Comparison of ENCODE assay signal across 10 mouse cellular contexts in genomic region chr16:4602189-4602588, GRCm38 (mm10). TPM values are rescaled to one million over a fixed set of nuclear protein-coding genes. Genes with fewer than 3 reads are reported as not detected.
A peak's percentile ranks its signal among the peaks of the same experiment; 100 is the strongest.
DNase-seq lines count a peak whose midpoint lies in the region; ATAC-seq and TF ChIP-seq lines count a peak whose summit lies in the region.
"Had no signal": no experiment of that assay in that cellular context is flagged by ENCODE, and none has a peak within 500 bp of the region (broad histone marks: within the 10 kb centered on the region; RNA-seq: fewer than 3 reads in every experiment).

No protein-coding gene starts in this region.

- no peak overlapping the region for H3K9ac ChIP-seq in hindbrain, postnatal 0 days (replicated peaks; ENCODE audit: low read length)
- peak overlapping the region; percentile 20 for H3K9ac ChIP-seq in embryonic facial prominence, embryonic 12.5 days
- H3K9ac ChIP-seq in liver, embryonic 15.5 days: no peak overlapping the region

- peaks cover 100% of the 10 kb centered on the region for H3K4me1 ChIP-seq in hindbrain, embryonic 10.5 days (replicated peaks)
- H3K4me1 ChIP-seq in hindbrain, postnatal 0 days (ENCODE audit: insufficient read depth, low read length): peaks cover 43% of the 10 kb centered on the region
- H3K4me1 ChIP-seq in embryonic facial prominence, embryonic 12.5 days: peaks cover 97% of the 10 kb centered on the region
- H3K4me1 ChIP-seq in liver, embryonic 15.5 days (replicated peaks): peaks cover 71% of the 10 kb centered on the region
- peaks cover 5% of the 10 kb centered on the region for H3K4me1 ChIP-seq in cerebellum, adult 2 months (ENCODE audit: control insufficient read depth, insufficient read depth, low read length)

- no peak overlapping the region for H3K4me2 ChIP-seq in hindbrain, postnatal 0 days (ENCODE audit: low read depth, low read length)
- H3K4me2 ChIP-seq in embryonic facial prominence, embryonic 12.5 days (replicated peaks): no peak overlapping the region
- H3K4me2 ChIP-seq in liver, embryonic 15.5 days: peak overlapping the region; percentile 2; the same call in 1 of the 2 replicates

- peak overlapping the region; percentile 30; the same call in 1 of the 2 replicates for H3K4me3 ChIP-seq in hindbrain, embryonic 10.5 days
- no peak overlapping the region for H3K4me3 ChIP-seq in hindbrain, postnatal 0 days (ENCODE audit: low read length)
- no peak overlapping the region for H3K4me3 ChIP-seq in embryonic facial prominence, embryonic 12.5 days
- no peak overlapping the region for H3K4me3 ChIP-seq in liver, embryonic 15.5 days (replicated peaks)
- no peak overlapping the region for H3K4me3 ChIP-seq in cerebellum, adult 2 months (replicated peaks; ENCODE audit: insufficient read depth, low read depth, low read length)

- no peaks in the 10 kb centered on the region for H3K9me3 ChIP-seq in hindbrain, embryonic 10.5 days
- no peaks in the 10 kb centered on the region for H3K9me3 ChIP-seq in hindbrain, postnatal 0 days (ENCODE audit: low read length)
- H3K9me3 ChIP-seq in embryonic facial prominence, embryonic 12.5 days: no peaks in the 10 kb centered on the region
- H3K9me3 ChIP-seq in liver, embryonic 15.5 days (replicated peaks): no peaks in the 10 kb centered on the region

- WGBS in hindbrain, embryonic 10.5 days: 8% methylated on average over 3 of the region's 3 CpGs
- WGBS in hindbrain, postnatal 0 days: 8% methylated on average over 3 of the region's 3 CpGs
- WGBS in embryonic facial prominence, embryonic 12.5 days: 28% methylated on average over 3 of the region's 3 CpGs
- 27% methylated on average over 3 of the region's 3 CpGs for WGBS in liver, embryonic 15.5 days (ENCODE audit: insufficient replicate concordance)
- 34% methylated on average over 3 of the region's 3 CpGs for WGBS in cerebellum, adult 2 months

- no peak for ATAC-seq in hindbrain, postnatal 0 days
- no peak for ATAC-seq in embryonic facial prominence, embryonic 12.5 days (ENCODE audit: insufficient number of reproducible peaks, insufficient read depth, low FRiP score, low TSS enrichment)
- peak; percentile 35; the same call in 1 of the 2 replicates for ATAC-seq in liver, embryonic 15.5 days (ENCODE audit: insufficient read depth)

- DNase-seq in hindbrain, embryonic 10.5 days (ENCODE audit: low spot score): no peak
- DNase-seq in hindbrain, postnatal 0 days (ENCODE audit: low spot score): no peak
- DNase-seq in kidney, adult 18-20 months: peak; percentile 88
- DNase-seq in left cerebral cortex, adult 8-10 months (ENCODE audit: low spot score in 2 of 2): no peak
- no peak for DNase-seq in frontal cortex, postnatal 10 days (ENCODE audit: low spot score in 2 of 2)
- DNase-seq in cerebellum, adult 2 months: no peak
- DNase-seq: cerebellum, adult 9-11 months had no signal

- peak overlapping the region; percentile 84 for H3K27ac ChIP-seq in hindbrain, embryonic 10.5 days
- H3K27ac ChIP-seq in hindbrain, postnatal 0 days: no peak overlapping the region
- H3K27ac ChIP-seq in embryonic facial prominence, embryonic 12.5 days: peak overlapping the region; percentile 78
- peak overlapping the region; percentile 29; the same call in 1 of the 2 replicates for H3K27ac ChIP-seq in liver, embryonic 15.5 days (replicated peaks)
- H3K27ac ChIP-seq in cerebellum, adult 2 months (ENCODE audit: insufficient read depth, low read length): no peak overlapping the region

- no peak for TF ChIP-seq POLR2A in cerebellum, adult 2 months (IDR thresholded peaks at IDR 0.05; ENCODE audit: borderline replicate concordance, insufficient read depth, low read length)

- no peak for TF ChIP-seq CTCF in hindbrain, postnatal 0 days (IDR thresholded peaks at IDR 0.05; ENCODE audit: low read depth)
- no peak for TF ChIP-seq CTCF in cerebellum, adult 2 months (IDR thresholded peaks at IDR 0.05; ENCODE audit: borderline replicate concordance, insufficient read depth, low read depth, low read length)

- no peaks in the 10 kb centered on the region for H3K27me3 ChIP-seq in hindbrain, embryonic 10.5 days (ENCODE audit: insufficient read depth, poor library complexity, severe bottlenecking)
- no peaks in the 10 kb centered on the region for H3K27me3 ChIP-seq in hindbrain, postnatal 0 days (ENCODE audit: insufficient read depth, low read length)
- H3K27me3 ChIP-seq in embryonic facial prominence, embryonic 12.5 days: no peaks in the 10 kb centered on the region
- H3K27me3 ChIP-seq in liver, embryonic 15.5 days: peaks cover 8% of the 10 kb centered on the region; the same call in 1 of the 2 replicates
- H3K27me3 ChIP-seq in cerebellum, adult 2 months (ENCODE audit: control insufficient read depth, insufficient read depth, low read length): no peaks in the 10 kb centered on the region
- H3K27me3 ChIP-seq: Patski had no signal

- H3K36me3 ChIP-seq in hindbrain, embryonic 10.5 days: peaks cover 2% of the 10 kb centered on the region; the same call in 1 of the 2 replicates
- H3K36me3 ChIP-seq in hindbrain, postnatal 0 days (ENCODE audit: insufficient read depth, low read length): no peaks in the 10 kb centered on the region
- no peaks in the 10 kb centered on the region for H3K36me3 ChIP-seq in embryonic facial prominence, embryonic 12.5 days
- H3K36me3 ChIP-seq in liver, embryonic 15.5 days (replicated peaks): no peaks in the 10 kb centered on the region

RNA-seq across cellular contexts. Expression of gene Glis2, which starts 7.7 kb away (rescaled TPM):
- 27.3 and 27.9 TPM in 2 replicates for polyA plus RNA-seq in hindbrain, embryonic 10.5 days (2016; fragmentation: Nextera tagmentation; extraction: Ambion mirVana)
- total RNA-seq in hindbrain, postnatal 0 days (2014; rRNA removed): 25.8 and 28.2 TPM in 2 replicates
- 12.0 and 12.5 TPM in 2 replicates for polyA plus RNA-seq in hindbrain, postnatal 0 days (2015; fragmentation: Nextera tagmentation; extraction: Ambion mirVana)
- polyA plus RNA-seq in embryonic facial prominence, embryonic 12.5 days (2016; fragmentation: Nextera tagmentation; extraction: Ambion mirVana): 33.0 and 33.4 TPM in 2 replicates
- 2.0 and 2.3 TPM in 2 replicates for polyA plus RNA-seq in liver, embryonic 15.5 days (2015; fragmentation: Nextera tagmentation; extraction: Ambion mirVana)
- total RNA-seq in left cerebral cortex, adult 8-10 months (2022): 10 to 100 TPM; 11.1 to 20.7 (median 16.6) TPM
- polyA plus RNA-seq in cerebellum, adult 2 months (2012; rRNA removed): 16.0 and 19.5 TPM in 2 replicates

RNA-seq across cellular contexts. Expression of gene Pam16, which starts 22.6 kb away (rescaled TPM):
- polyA plus RNA-seq in hindbrain, embryonic 10.5 days (2016; fragmentation: Nextera tagmentation; extraction: Ambion mirVana): 88.0 and 131 TPM in 2 replicates
- 25.4 and 88.3 TPM in 2 replicates for total RNA-seq in hindbrain, postnatal 0 days (2014; rRNA removed)
- polyA plus RNA-seq in hindbrain, postnatal 0 days (2015; fragmentation: Nextera tagmentation; extraction: Ambion mirVana): 135 and 140 TPM in 2 replicates
- 96.4 and 104 TPM in 2 replicates for polyA plus RNA-seq in embryonic facial prominence, embryonic 12.5 days (2016; fragmentation: Nextera tagmentation; extraction: Ambion mirVana)
- 41.1 and 53.2 TPM in 2 replicates for polyA plus RNA-seq in liver, embryonic 15.5 days (2015; fragmentation: Nextera tagmentation; extraction: Ambion mirVana)
- total RNA-seq in left cerebral cortex, adult 8-10 months (2022): 10 to 100 TPM; 79.9 to 99.6 (median 92.2) TPM
- 121 and 132 TPM in 2 replicates for polyA plus RNA-seq in cerebellum, adult 2 months (2012; rRNA removed)

RNA-seq across cellular contexts. Expression of gene Vasn, which starts 37.6 kb away (rescaled TPM):
- polyA plus RNA-seq in hindbrain, embryonic 10.5 days (2016; fragmentation: Nextera tagmentation; extraction: Ambion mirVana): 10.3 and 12.6 TPM in 2 replicates
- 18.4 and 18.8 TPM in 2 replicates for total RNA-seq in hindbrain, postnatal 0 days (2014; rRNA removed)
- polyA plus RNA-seq in hindbrain, postnatal 0 days (2015; fragmentation: Nextera tagmentation; extraction: Ambion mirVana): 6.1 and 7.3 TPM in 2 replicates
- polyA plus RNA-seq in embryonic facial prominence, embryonic 12.5 days (2016; fragmentation: Nextera tagmentation; extraction: Ambion mirVana): 23.4 and 24.1 TPM in 2 replicates
- 2.4 and 2.8 TPM in 2 replicates for polyA plus RNA-seq in liver, embryonic 15.5 days (2015; fragmentation: Nextera tagmentation; extraction: Ambion mirVana)
- total RNA-seq in left cerebral cortex, adult 8-10 months (2022): 10 to 100 TPM in 2 of 4 experiments, 1 to 10 TPM in 2; 8.5 to 10.4 (median 9.9) TPM
- 6.4 and 6.5 TPM in 2 replicates for polyA plus RNA-seq in cerebellum, adult 2 months (2012; rRNA removed)

RNA-seq across cellular contexts. Expression of gene Dnaja3, which starts 37.6 kb away (rescaled TPM):
- polyA plus RNA-seq in hindbrain, embryonic 10.5 days (2016; fragmentation: Nextera tagmentation; extraction: Ambion mirVana): 60.7 and 62.7 TPM in 2 replicates
- 49.6 and 50.6 TPM in 2 replicates for total RNA-seq in hindbrain, postnatal 0 days (2014; rRNA removed)
- polyA plus RNA-seq in hindbrain, postnatal 0 days (2015; fragmentation: Nextera tagmentation; extraction: Ambion mirVana): 52.9 and 54.3 TPM in 2 replicates
- 57.1 and 59.8 TPM in 2 replicates for polyA plus RNA-seq in embryonic facial prominence, embryonic 12.5 days (2016; fragmentation: Nextera tagmentation; extraction: Ambion mirVana)
- 45.7 and 50.1 TPM in 2 replicates for polyA plus RNA-seq in liver, embryonic 15.5 days (2015; fragmentation: Nextera tagmentation; extraction: Ambion mirVana)
- total RNA-seq in left cerebral cortex, adult 8-10 months (2022): 10 to 100 TPM; 63.0 to 66.1 (median 65.1) TPM
- 60.6 and 64.0 TPM in 2 replicates for polyA plus RNA-seq in cerebellum, adult 2 months (2012; rRNA removed)

RNA-seq across cellular contexts. Expression of gene Tfap4, which starts 42.5 kb away (rescaled TPM):
- polyA plus RNA-seq in hindbrain, embryonic 10.5 days (2016; fragmentation: Nextera tagmentation; extraction: Ambion mirVana): 21.3 and 27.5 TPM in 2 replicates
- 7.8 and 9.3 TPM in 2 replicates for total RNA-seq in hindbrain, postnatal 0 days (2014; rRNA removed)
- polyA plus RNA-seq in hindbrain, postnatal 0 days (2015; fragmentation: Nextera tagmentation; extraction: Ambion mirVana): 7.0 and 7.6 TPM in 2 replicates
- 27.8 and 31.5 TPM in 2 replicates for polyA plus RNA-seq in embryonic facial prominence, embryonic 12.5 days (2016; fragmentation: Nextera tagmentation; extraction: Ambion mirVana)
- 5.6 and 6.4 TPM in 2 replicates for polyA plus RNA-seq in liver, embryonic 15.5 days (2015; fragmentation: Nextera tagmentation; extraction: Ambion mirVana)
- 1 to 10 TPM; 5.5 to 8.1 (median 6.9) TPM for total RNA-seq in left cerebral cortex, adult 8-10 months (2022)
- 9.8 and 9.9 TPM in 2 replicates for polyA plus RNA-seq in cerebellum, adult 2 months (2012; rRNA removed)

Comparison
In these comparisons a context has a peak if more than half of its experiments do, and no peak if none do; other contexts are left out.
1. H3K27ac ChIP-seq: peak in hindbrain, embryonic 10.5 days (single experiment), embryonic facial prominence, embryonic 12.5 days (single experiment) and liver, embryonic 15.5 days (single experiment); none in hindbrain, postnatal 0 days (single experiment) and cerebellum, adult 2 months (single experiment).